Mouse (Mus musculus) MEL (cell line): ENCODE data around the gene Gm10073. TPM values are rescaled to one million over a fixed set of nuclear protein-coding genes. Genes with fewer than 3 reads are reported as not detected.

Experiments
- polyA plus RNA-seq, 2 experiments: library from polyadenylated mRNA; stranded (reverse) in 1 of 2; unstranded in 1 of 2; fragments of >175 nt in 1 of 2; fragments of >200 nt in 1 of 2; gene quantifications; 2 replicates each; pipeline versions ENCODE4 v1.2.1 to v1.2.4; 2012; ENCODE audit warnings: low replicate concordance in 2 of 2, low read depth in 1 of 2; ENCODE audit not compliant: insufficient read length in 2 of 2, insufficient read depth in 1 of 2, missing spikeins in 1 of 2
- total RNA-seq: library from RNA; depleted of rRNA; stranded (reverse); fragments of 300-350 nt; gene quantifications from 2 replicates; pipeline ENCODE4 v1.2.3, GENCODE M21; 2012; rRNA removed

Gene Gm10073
- total and polyA plus RNA-seq, 3 experiments, result 71.2 to 188 TPM; not detected in 1

Other genes with a start within 250 kb of the Gm10073 start
- gene Smpd3, start 235.5 kb downstream of the Gm10073 start, total RNA-seq, result 0.04 and 0.07 TPM in 2 replicates
- under 1 TPM in 1 of 2 experiments, not detected in 1; 0.08 TPM for gene Smpd3, start 235.5 kb downstream of the Gm10073 start, polyA plus RNA-seq
- 2.5 and 2.6 TPM in 2 replicates for gene Zfp90, start 158.1 kb downstream of the Gm10073 start, total RNA-seq
- gene Zfp90, start 158.1 kb downstream of the Gm10073 start, polyA plus RNA-seq, result 1 to 10 TPM in 1 of 2 experiments, not detected in 1; 3.9 TPM
- not detected in 2 replicates for gene 6030452D12Rik, start 72.9 kb downstream of the Gm10073 start, total RNA-seq
- gene 6030452D12Rik, start 72.9 kb downstream of the Gm10073 start, polyA plus RNA-seq, result not detected
- not detected in 2 replicates for gene Cdh3, start 62.6 kb downstream of the Gm10073 start, total RNA-seq
- gene Cdh3, start 62.6 kb downstream of the Gm10073 start, polyA plus RNA-seq, result not detected
- not detected in 2 replicates for gene Cdh1, start 29.9 kb upstream of the Gm10073 start, total RNA-seq
- gene Cdh1, start 29.9 kb upstream of the Gm10073 start, polyA plus RNA-seq, result not detected
- 3.0 and 3.3 TPM in 2 replicates for gene Tango6, start 109.6 kb upstream of the Gm10073 start, total RNA-seq
- 1 to 10 TPM in 1 of 2 experiments, not detected in 1; 6.1 TPM for gene Tango6, start 109.6 kb upstream of the Gm10073 start, polyA plus RNA-seq